Mouse (Mus musculus) T-helper 17 cell (primary cell): ENCODE data around the gene Atp6v1g1.

Experiments
- in situ Hi-C, 2 experiments: fragments of 300-600 bp; cut with MboI, MseI; formaldehyde crosslinking; loops; 1 replicate in 1 of 2; 2 replicates in 1 of 2; pipeline ENCODE4 v1.15.1; 2025; ENCODE audit warnings: high pct_unique_total_duplicates in 2 of 2

Gene Atp6v1g1

GRCm38 (mm10) chr4:63544494-63545230 is at the start of gene Atp6v1g1:
Atp6v1g1 (plus strand) TSS chr4:63544772.
- in situ Hi-C loops, result no loop called here

- in situ Hi-C loops, result loop anchor here in 1 of 2 experiments (5.0 kb wide), 1 partner anchor 93 kb away; the partner anchor contains the start of gene Akna
Observed at GRCm38 (mm10) chr4:63494967-63495914, 49.3 kb upstream of the Atp6v1g1 start.

GRCm38 (mm10) chr4:63495915-63496278 is 48.7 kb upstream of the Atp6v1g1 start, which contains the start of gene Whrn:
Whrn (minus strand) TSS chr4:63495991.
- in situ Hi-C loops, result loop anchor here in 1 of 2 experiments (5.0 kb wide), 1 partner anchor 94 kb away; the partner anchor contains the start of gene Akna

GRCm38 (mm10) chr4:63496312-63496711 is 48.3 kb upstream of the Atp6v1g1 start:
- in situ Hi-C loops, result loop anchor here in 1 of 2 experiments (5.0 kb wide), 1 partner anchor 94 kb away; the partner anchor contains the start of gene Akna

- in situ Hi-C loops, result loop anchor here in 1 of 2 experiments (5.0 kb wide), 1 partner anchor 96 kb away; the partner anchor contains the start of gene Akna
Observed at GRCm38 (mm10) chr4:63498346-63498745, 46.2 kb upstream of the Atp6v1g1 start.

GRCm38 (mm10) chr4:63501050-63501449 is 43.5 kb upstream of the Atp6v1g1 start:
- in situ Hi-C loops, result loop anchor here (5.0 kb wide), 2 partner anchors 61 to 446 kb away; no protein-coding TSS in a partner anchor

- in situ Hi-C loops, result loop anchor here (5.0 kb wide), 2 partner anchors 58 to 443 kb away; no protein-coding TSS in a partner anchor
Observed at GRCm38 (mm10) chr4:63503949-63504348, 40.6 kb upstream of the Atp6v1g1 start.

- in situ Hi-C loops, result no loop called here
Observed at GRCm38 (mm10) chr4:63507478-63507877, 37.1 kb upstream of the Atp6v1g1 start.

- in situ Hi-C loops, result no loop called here
Observed at GRCm38 (mm10) chr4:63508232-63508631, 36.3 kb upstream of the Atp6v1g1 start.

- in situ Hi-C loops, result no loop called here
Observed at GRCm38 (mm10) chr4:63512921-63513320, 31.7 kb upstream of the Atp6v1g1 start.

GRCm38 (mm10) chr4:63514454-63514984 is 30.1 kb upstream of the Atp6v1g1 start:
- in situ Hi-C loops, result no loop called here

GRCm38 (mm10) chr4:63515021-63515420 is 29.6 kb upstream of the Atp6v1g1 start:
- in situ Hi-C loops, result loop anchor here in 1 of 2 experiments (5.0 kb wide), 1 partner anchor 437 kb away; no protein-coding TSS in a partner anchor

- in situ Hi-C loops, result no loop called here
Observed at GRCm38 (mm10) chr4:63521813-63522419, 22.7 kb upstream of the Atp6v1g1 start.

- in situ Hi-C loops, result no loop called here
Observed at GRCm38 (mm10) chr4:63525514-63525913, 19.1 kb upstream of the Atp6v1g1 start.

GRCm38 (mm10) chr4:63528946-63529345 is 15.6 kb upstream of the Atp6v1g1 start:
- in situ Hi-C loops, result no loop called here

GRCm38 (mm10) chr4:63530409-63530808 is 14.2 kb upstream of the Atp6v1g1 start:
- in situ Hi-C loops, result no loop called here

GRCm38 (mm10) chr4:63537602-63538001 is 7.0 kb upstream of the Atp6v1g1 start:
- in situ Hi-C loops, result no loop called here

GRCm38 (mm10) chr4:63542209-63542608 is 2.4 kb upstream of the Atp6v1g1 start:
- in situ Hi-C loops, result no loop called here

GRCm38 (mm10) chr4:63543746-63544493 is 652 bp upstream of the Atp6v1g1 start:
- in situ Hi-C loops, result no loop called here

- in situ Hi-C loops, result no loop called here
Observed at GRCm38 (mm10) chr4:63545231-63545958, 823 bp downstream of the Atp6v1g1 start.
